Mouse (Mus musculus) 416B (cell line): ENCODE measurements around the gene Cadm3.
"Not testable (repeated sequence)": the region's sequence is repeated elsewhere in the genome, so short reads cannot be mapped to it uniquely, and the experiment has no call there.

Experiments
- DNase-seq: peaks from one replicate; pipeline ENCODE4 v3.0.0; 2011; ENCODE audit warnings: low read depth

Cadm3 gene

DNA sequence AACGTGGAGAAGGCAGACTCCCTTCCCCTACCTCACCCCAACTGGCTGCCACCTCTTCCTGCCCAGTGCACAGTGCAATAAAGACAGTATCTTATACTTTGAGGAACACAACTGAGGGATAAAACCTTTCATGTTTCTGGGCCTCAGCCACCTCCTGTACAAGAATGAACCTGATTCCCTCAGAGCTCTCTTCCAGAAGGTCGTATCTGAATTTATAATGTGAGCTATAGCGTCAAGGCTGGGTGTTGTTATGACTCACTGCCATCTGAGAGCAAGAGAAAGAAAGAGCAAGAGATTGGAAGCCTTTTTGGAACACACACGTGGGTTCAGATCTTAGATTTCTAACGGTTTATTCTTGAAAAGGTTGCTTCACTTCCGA lies 45.3 kb downstream of the Cadm3 start:
- no peak for DNase-seq

DNA sequence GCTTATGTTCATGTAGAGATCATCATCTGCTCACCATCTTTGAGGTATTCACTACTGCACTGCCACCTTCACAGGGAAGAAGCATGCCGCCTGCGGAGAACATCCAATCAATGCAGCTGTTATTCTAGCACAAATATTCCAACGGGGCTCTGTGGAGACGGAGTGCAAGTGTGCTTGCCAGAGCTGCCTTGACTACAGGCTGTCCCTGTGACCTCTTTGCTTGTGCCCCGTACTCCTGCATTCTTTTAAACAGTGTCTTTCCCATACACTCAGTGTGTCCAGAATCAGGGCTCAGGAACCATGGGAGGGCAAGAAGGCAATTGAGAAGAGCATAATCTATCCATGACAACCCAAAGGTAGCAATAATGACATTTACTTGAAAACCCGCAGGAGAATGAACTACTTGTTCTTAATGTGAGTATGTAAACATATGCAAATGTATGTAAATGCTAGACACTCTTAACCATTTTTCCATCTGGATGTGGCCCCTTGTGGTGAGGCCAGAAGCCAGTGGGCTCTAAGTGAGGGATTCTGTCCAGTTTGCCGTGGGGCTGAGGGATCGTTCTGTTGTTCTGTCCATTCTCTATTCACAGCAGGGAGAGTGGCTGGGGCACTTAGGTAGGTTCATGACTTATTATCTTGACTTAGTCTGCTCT lies 45.8 kb downstream of the Cadm3 start:
- no peak for DNase-seq

DNA sequence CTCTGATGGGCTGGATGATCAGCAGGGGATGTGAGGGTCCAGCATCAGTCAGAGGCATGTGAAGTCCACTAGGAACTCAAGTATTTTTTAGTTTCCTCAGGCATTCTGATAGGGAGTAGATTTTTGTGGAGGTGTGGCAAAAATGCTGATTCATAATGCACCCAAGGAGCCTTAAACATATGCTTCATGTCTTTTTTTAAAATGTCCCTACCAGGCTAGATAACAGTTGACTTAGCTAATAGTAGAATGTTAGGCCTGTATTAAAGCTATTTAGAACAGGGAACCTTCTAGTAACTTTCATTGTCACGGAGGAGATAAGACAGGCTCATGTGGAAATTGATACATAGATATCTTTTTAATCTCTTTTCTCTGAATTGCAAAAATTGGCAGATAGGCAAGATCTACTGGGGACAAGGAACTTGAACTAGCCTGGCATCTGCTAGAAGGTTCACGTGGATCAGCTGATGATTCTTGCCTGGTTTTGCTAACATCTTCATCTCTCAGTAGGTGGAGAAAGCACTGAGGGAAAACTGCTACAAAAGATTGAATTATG lies 49.5 kb downstream of the Cadm3 start:
- DNase-seq = no peak

DNA sequence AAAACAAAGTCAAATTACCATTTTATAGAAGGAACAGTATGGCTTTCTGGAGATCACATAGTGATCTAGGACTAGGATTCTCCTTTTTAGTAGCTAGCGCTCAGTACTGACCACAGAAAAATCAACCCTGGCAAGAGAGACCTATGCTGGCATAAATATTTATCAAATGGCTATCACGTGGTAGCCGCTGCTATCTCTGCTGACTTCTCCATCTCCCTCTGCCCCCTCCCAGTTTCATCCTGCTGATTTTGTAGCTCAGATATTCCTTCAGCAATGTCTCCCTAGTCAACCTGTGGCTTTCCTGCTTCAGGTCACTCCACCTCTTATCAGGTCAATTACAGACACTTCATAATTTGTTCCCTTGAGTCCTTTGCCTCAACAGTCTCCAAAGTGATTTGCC lies 51.8 kb downstream of the Cadm3 start:
- DNase-seq = no peak

DNA sequence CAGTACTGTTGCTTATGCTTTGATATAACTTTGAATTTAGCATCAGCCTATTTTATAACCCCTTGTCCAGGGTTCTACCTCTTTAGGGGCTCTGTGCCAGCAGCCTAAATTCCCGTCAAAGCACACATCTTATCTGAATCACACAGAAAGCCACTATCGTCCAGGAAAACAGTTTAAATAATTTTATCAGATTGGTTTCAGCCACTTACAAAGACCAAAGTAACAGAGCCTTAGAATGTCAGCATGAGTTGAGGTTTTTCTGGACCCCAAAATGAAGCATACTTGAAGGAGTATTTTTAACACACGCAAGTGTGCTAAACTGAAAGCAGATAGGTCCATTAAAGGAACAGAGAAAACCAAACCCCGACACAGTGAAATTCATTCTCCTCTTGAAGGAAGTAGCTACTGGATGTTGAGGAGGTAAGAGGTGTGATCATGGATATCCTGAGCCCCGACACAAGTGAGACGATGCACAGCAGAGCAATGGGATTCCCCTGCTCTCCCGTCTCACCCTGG lies 53.9 kb downstream of the Cadm3 start:
- DNase-seq = peak; percentile 18

DNA sequence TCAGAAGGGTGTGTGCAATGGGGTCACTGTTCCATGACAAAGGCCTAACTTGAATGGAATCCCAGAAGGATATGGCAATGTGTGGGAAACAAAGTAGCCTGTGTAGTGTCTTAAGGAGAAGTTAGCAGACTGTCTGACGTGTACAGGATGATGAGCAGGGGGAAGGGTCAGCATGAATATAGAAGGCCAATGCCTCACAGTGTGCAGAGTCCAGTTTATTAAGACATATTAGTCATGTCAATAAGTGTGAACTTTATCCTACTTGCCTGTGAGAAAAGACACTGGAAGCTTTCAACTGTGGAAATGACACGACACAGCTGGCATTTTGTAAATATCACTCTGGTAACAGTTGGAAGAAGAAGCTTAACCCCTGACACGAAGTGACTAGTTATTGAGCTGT lies 64.7 kb downstream of the Cadm3 start:
- not testable (repeated sequence) for DNase-seq
